Comparison of ENCODE assay signal across 10 mouse cellular contexts in genomic region chr2:32322754-32323741, GRCm38 (mm10). TPM values are rescaled to one million over a fixed set of nuclear protein-coding genes. Genes with fewer than 3 reads are reported as not detected.
DNase-seq lines count a peak whose midpoint lies in the region; ATAC-seq lines count a peak whose summit lies in the region.
"Had no signal": no experiment of that assay in that cellular context is flagged by ENCODE, and none has a peak within 500 bp of the region (broad histone marks: within the 10 kb centered on the region; RNA-seq: fewer than 3 reads in every experiment).

No protein-coding gene starts in this region.

- H3K27me3 ChIP-seq in neural tube, embryonic 12.5 days (replicated peaks) = peaks cover 5% of the 10 kb centered on the region; the same call in 1 of the 2 replicates
- H3K27me3 ChIP-seq in forebrain, embryonic 12.5 days = peaks cover 9% of the 10 kb centered on the region
- H3K27me3 ChIP-seq in limb, embryonic 10.5 days (ENCODE audit: low read depth, poor library complexity, severe bottlenecking) = no peaks in the 10 kb centered on the region
- H3K27me3 ChIP-seq in neural tube, embryonic 15.5 days (replicated peaks) = 0 out of 2 replicates have a peak, but pooled peaks cover 2% of the 10 kb centered on the region
- H3K27me3 ChIP-seq in heart, embryonic 12.5 days (replicated peaks) = peaks cover 32% of the 10 kb centered on the region

- H3K36me3 ChIP-seq in neural tube, embryonic 12.5 days = no peaks in the 10 kb centered on the region
- no peaks in the 10 kb centered on the region for H3K36me3 ChIP-seq in forebrain, embryonic 12.5 days (replicated peaks)
- peaks cover 30% of the 10 kb centered on the region for H3K36me3 ChIP-seq in limb, embryonic 10.5 days
- peaks cover 34% of the 10 kb centered on the region for H3K36me3 ChIP-seq in neural tube, embryonic 15.5 days
- H3K36me3 ChIP-seq in heart, embryonic 12.5 days = no peaks in the 10 kb centered on the region

- DNase-seq in neural tube, embryonic 10.5 days (ENCODE audit: extremely low spot score, low spot score) = no peak
- no peak for DNase-seq in limb, embryonic 10.5 days (ENCODE audit: low spot score)
- DNase-seq: gastrocnemius, postnatal 25 days; left cerebral cortex, postnatal 4 days had no signal

- no peaks in the 10 kb centered on the region for H3K9me3 ChIP-seq in neural tube, embryonic 12.5 days
- H3K9me3 ChIP-seq in forebrain, embryonic 12.5 days = no peaks in the 10 kb centered on the region
- no peaks in the 10 kb centered on the region for H3K9me3 ChIP-seq in limb, embryonic 10.5 days (replicated peaks)
- no peaks in the 10 kb centered on the region for H3K9me3 ChIP-seq in neural tube, embryonic 15.5 days (replicated peaks)
- H3K9me3 ChIP-seq in heart, embryonic 12.5 days (replicated peaks) = no peaks in the 10 kb centered on the region

- ATAC-seq in neural tube, embryonic 12.5 days (ENCODE audit: low FRiP score, low read depth) = peak; percentile 65; the same call in 1 of the 2 replicates
- peak; percentile 82 for ATAC-seq in forebrain, embryonic 12.5 days (ENCODE audit: low FRiP score)
- peak; percentile 81 for ATAC-seq in neural tube, embryonic 15.5 days (ENCODE audit: low FRiP score)
- ATAC-seq in CD4-positive, CD25-positive, alpha-beta regulatory T cell, adult 4 months = no peak
- no peak for ATAC-seq in heart, embryonic 12.5 days (ENCODE audit: insufficient number of reproducible peaks, low FRiP score)

- no peak overlapping the region for H3K4me3 ChIP-seq in neural tube, embryonic 12.5 days
- no peak overlapping the region for H3K4me3 ChIP-seq in forebrain, embryonic 12.5 days (replicated peaks)
- no peak overlapping the region for H3K4me3 ChIP-seq in limb, embryonic 10.5 days
- H3K4me3 ChIP-seq in neural tube, embryonic 15.5 days (replicated peaks) = 0 out of 2 replicates have a peak overlapping the region, but pooled peaks have one; percentile 12
- no peak overlapping the region for H3K4me3 ChIP-seq in heart, embryonic 12.5 days

- peak overlapping the region; percentile 4; the same call in 1 of the 2 replicates for H3K4me2 ChIP-seq in neural tube, embryonic 12.5 days (replicated peaks)
- H3K4me2 ChIP-seq in forebrain, embryonic 12.5 days = peak overlapping the region; percentile 17; the same call in 1 of the 2 replicates
- H3K4me2 ChIP-seq in neural tube, embryonic 15.5 days = peak overlapping the region; percentile 33
- H3K4me2 ChIP-seq in heart, embryonic 12.5 days = no peak overlapping the region
- H3K4me2 ChIP-seq: lung, embryonic 14.5 days had no signal

- 71% methylated on average over 7 of the region's 7 CpGs for WGBS in neural tube, embryonic 12.5 days
- 67% methylated on average over 7 of the region's 7 CpGs for WGBS in forebrain, embryonic 12.5 days
- WGBS in limb, embryonic 10.5 days = 83% methylated on average over 7 of the region's 7 CpGs
- 40% methylated on average over 7 of the region's 7 CpGs for WGBS in neural tube, embryonic 15.5 days
- 77% methylated on average over 7 of the region's 7 CpGs for WGBS in heart, embryonic 12.5 days

- no peak overlapping the region for H3K9ac ChIP-seq in neural tube, embryonic 12.5 days
- no peak overlapping the region for H3K9ac ChIP-seq in forebrain, embryonic 12.5 days
- no peak overlapping the region; the same call in 1 of the 2 replicates for H3K9ac ChIP-seq in neural tube, embryonic 15.5 days (replicated peaks)
- H3K9ac ChIP-seq in heart, embryonic 12.5 days = no peak overlapping the region

- peaks cover 15% of the 10 kb centered on the region for H3K4me1 ChIP-seq in neural tube, embryonic 12.5 days
- peaks cover 34% of the 10 kb centered on the region for H3K4me1 ChIP-seq in forebrain, embryonic 12.5 days
- peaks cover 66% of the 10 kb centered on the region for H3K4me1 ChIP-seq in limb, embryonic 10.5 days
- H3K4me1 ChIP-seq in neural tube, embryonic 15.5 days = peaks cover 28% of the 10 kb centered on the region
- peaks cover 33% of the 10 kb centered on the region for H3K4me1 ChIP-seq in heart, embryonic 12.5 days (replicated peaks)

- no peak overlapping the region for H3K27ac ChIP-seq in neural tube, embryonic 12.5 days
- H3K27ac ChIP-seq in forebrain, embryonic 12.5 days = peak overlapping the region; percentile 88
- H3K27ac ChIP-seq in limb, embryonic 10.5 days = 0 out of 2 replicates have a peak overlapping the region, but pooled peaks have one; percentile 10
- H3K27ac ChIP-seq in neural tube, embryonic 15.5 days (replicated peaks) = peak overlapping the region; percentile 81
- no peak overlapping the region for H3K27ac ChIP-seq in heart, embryonic 12.5 days (ENCODE audit: poor library complexity, severe bottlenecking)

RNA-seq across cellular contexts. Expression of gene Ciz1, which starts 29.1 kb away (rescaled TPM):
- polyA plus RNA-seq in neural tube, embryonic 12.5 days (2016; fragmentation: Nextera tagmentation; extraction: Ambion mirVana) = 55.8 and 57.6 TPM in 2 replicates
- polyA plus RNA-seq in forebrain, embryonic 12.5 days (2016; fragmentation: Nextera tagmentation; extraction: Ambion mirVana) = 59.1 and 67.5 TPM in 2 replicates
- 61.3 and 74.8 TPM in 2 replicates for polyA plus RNA-seq in limb, embryonic 10.5 days (2016; fragmentation: Nextera tagmentation; extraction: Ambion mirVana)
- polyA plus RNA-seq in neural tube, embryonic 15.5 days (2015; fragmentation: Nextera tagmentation; extraction: Ambion mirVana) = 43.8 and 44.8 TPM in 2 replicates
- polyA plus RNA-seq in CD4-positive, CD25-positive, alpha-beta regulatory T cell, adult 4 months (2017; shearing (Covaris generic)) = 100 to 1,000 TPM in 1 of 2 experiments, 10 to 100 TPM in 1; 58.7 to 103 TPM
- 40.5 and 42.2 TPM in 2 replicates for polyA plus RNA-seq in heart, embryonic 12.5 days (2016; fragmentation: Nextera tagmentation; extraction: Ambion mirVana)

RNA-seq across cellular contexts. Expression of gene Dnm1, which starts 30.1 kb away (rescaled TPM):
- polyA plus RNA-seq in neural tube, embryonic 12.5 days (2016; fragmentation: Nextera tagmentation; extraction: Ambion mirVana) = 35.4 and 41.1 TPM in 2 replicates
- 18.6 and 19.4 TPM in 2 replicates for polyA plus RNA-seq in forebrain, embryonic 12.5 days (2016; fragmentation: Nextera tagmentation; extraction: Ambion mirVana)
- 27.1 and 33.6 TPM in 2 replicates for polyA plus RNA-seq in limb, embryonic 10.5 days (2016; fragmentation: Nextera tagmentation; extraction: Ambion mirVana)
- polyA plus RNA-seq in neural tube, embryonic 15.5 days (2015; fragmentation: Nextera tagmentation; extraction: Ambion mirVana) = 72.4 and 86.9 TPM in 2 replicates
- polyA plus RNA-seq in CD4-positive, CD25-positive, alpha-beta regulatory T cell, adult 4 months (2017; shearing (Covaris generic)) = not detected
- polyA plus RNA-seq in heart, embryonic 12.5 days (2016; fragmentation: Nextera tagmentation; extraction: Ambion mirVana) = 6.2 and 7.6 TPM in 2 replicates

RNA-seq across cellular contexts. Expression of gene Swi5, which starts 35.2 kb away (rescaled TPM):
- 351 and 444 TPM in 2 replicates for polyA plus RNA-seq in neural tube, embryonic 12.5 days (2016; fragmentation: Nextera tagmentation; extraction: Ambion mirVana)
- polyA plus RNA-seq in forebrain, embryonic 12.5 days (2016; fragmentation: Nextera tagmentation; extraction: Ambion mirVana) = 391 and 397 TPM in 2 replicates
- polyA plus RNA-seq in limb, embryonic 10.5 days (2016; fragmentation: Nextera tagmentation; extraction: Ambion mirVana) = 440 and 446 TPM in 2 replicates
- polyA plus RNA-seq in neural tube, embryonic 15.5 days (2015; fragmentation: Nextera tagmentation; extraction: Ambion mirVana) = 421 and 448 TPM in 2 replicates
- 100 to 1,000 TPM; 162 to 183 TPM for polyA plus RNA-seq in CD4-positive, CD25-positive, alpha-beta regulatory T cell, adult 4 months (2017; shearing (Covaris generic))
- 284 and 317 TPM in 2 replicates for polyA plus RNA-seq in heart, embryonic 12.5 days (2016; fragmentation: Nextera tagmentation; extraction: Ambion mirVana)

RNA-seq across cellular contexts. Expression of gene Golga2, which starts 35.9 kb away (rescaled TPM):
- polyA plus RNA-seq in neural tube, embryonic 12.5 days (2016; fragmentation: Nextera tagmentation; extraction: Ambion mirVana) = 29.2 and 32.4 TPM in 2 replicates
- polyA plus RNA-seq in forebrain, embryonic 12.5 days (2016; fragmentation: Nextera tagmentation; extraction: Ambion mirVana) = 23.0 and 26.5 TPM in 2 replicates
- polyA plus RNA-seq in limb, embryonic 10.5 days (2016; fragmentation: Nextera tagmentation; extraction: Ambion mirVana) = 20.4 and 25.0 TPM in 2 replicates
- 27.5 and 31.3 TPM in 2 replicates for polyA plus RNA-seq in neural tube, embryonic 15.5 days (2015; fragmentation: Nextera tagmentation; extraction: Ambion mirVana)
- polyA plus RNA-seq in CD4-positive, CD25-positive, alpha-beta regulatory T cell, adult 4 months (2017; shearing (Covaris generic)) = 10 to 100 TPM; 18.1 to 21.3 TPM
- 28.4 and 30.7 TPM in 2 replicates for polyA plus RNA-seq in heart, embryonic 12.5 days (2016; fragmentation: Nextera tagmentation; extraction: Ambion mirVana)

RNA-seq across cellular contexts. Expression of gene 1110008P14Rik, which starts 58.7 kb away (rescaled TPM):
- 86.4 and 87.9 TPM in 2 replicates for polyA plus RNA-seq in neural tube, embryonic 12.5 days (2016; fragmentation: Nextera tagmentation; extraction: Ambion mirVana)
- 51.0 and 51.4 TPM in 2 replicates for polyA plus RNA-seq in forebrain, embryonic 12.5 days (2016; fragmentation: Nextera tagmentation; extraction: Ambion mirVana)
- 36.3 and 37.0 TPM in 2 replicates for polyA plus RNA-seq in limb, embryonic 10.5 days (2016; fragmentation: Nextera tagmentation; extraction: Ambion mirVana)
- 163 and 195 TPM in 2 replicates for polyA plus RNA-seq in neural tube, embryonic 15.5 days (2015; fragmentation: Nextera tagmentation; extraction: Ambion mirVana)
- 10 to 100 TPM; 46.6 to 52.9 TPM for polyA plus RNA-seq in CD4-positive, CD25-positive, alpha-beta regulatory T cell, adult 4 months (2017; shearing (Covaris generic))
- 48.2 and 48.9 TPM in 2 replicates for polyA plus RNA-seq in heart, embryonic 12.5 days (2016; fragmentation: Nextera tagmentation; extraction: Ambion mirVana)

Comparison
In these comparisons a context has a peak if more than half of its experiments do, and no peak if none do; other contexts are left out.
1. H3K27ac ChIP-seq: peak in forebrain, embryonic 12.5 days (single experiment), limb, embryonic 10.5 days (single experiment) and neural tube, embryonic 15.5 days (single experiment); none in neural tube, embryonic 12.5 days (single experiment) and heart, embryonic 12.5 days (single experiment).
2. ATAC-seq: peak in neural tube, embryonic 12.5 days (single experiment), forebrain, embryonic 12.5 days (single experiment) and neural tube, embryonic 15.5 days (single experiment); none in CD4-positive, CD25-positive, alpha-beta regulatory T cell, adult 4 months (single experiment) and heart, embryonic 12.5 days (single experiment).